Mouse (Mus musculus): ENCODE data around the gene Sipa1l3. TPM values are rescaled to one million over a fixed set of nuclear protein-coding genes. Genes with fewer than 3 reads are reported as not detected.

Gene Sipa1l3
- polyA plus RNA-seq, 1 experiment, result 35.4 TPM

DNA sequence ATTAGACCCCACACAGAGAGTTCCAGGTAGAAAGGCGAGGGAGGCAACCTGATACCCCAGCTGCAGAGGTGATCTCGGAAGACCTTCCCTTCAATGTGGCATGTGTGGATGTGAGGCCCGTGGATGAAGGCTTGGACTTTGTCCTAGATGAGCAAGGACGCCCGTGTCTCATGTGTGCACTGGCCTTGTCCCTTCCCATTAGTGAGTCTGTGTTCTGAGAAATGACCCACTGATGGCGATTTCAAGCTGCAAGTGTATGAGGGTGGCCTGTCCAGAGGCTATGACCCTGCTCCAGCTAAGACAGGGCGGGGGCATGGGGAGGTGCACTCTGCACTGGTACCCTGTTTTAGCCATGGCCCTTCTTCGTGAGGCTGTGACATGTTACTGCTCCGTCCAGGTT lies 178.2 kb downstream of the Sipa1l3 start:
- peaks cover 4% of the 10 kb centered on the region for H3K4me1 ChIP-seq (ENCODE audit: control insufficient read depth, insufficient read depth, low read length)
- H3K4me3 ChIP-seq (ENCODE audit: insufficient read depth, low read length), result no peak overlapping the region
- TF ChIP-seq POLR2A (IDR thresholded peaks at IDR 0.05; ENCODE audit: extremely low read depth, insufficient read depth, low read length) (no peak), CTCF (IDR thresholded peaks at IDR 0.05; ENCODE audit: extremely low read depth, insufficient read depth, low read length) (no peak)
- no peak overlapping the region for H3K27ac ChIP-seq (ENCODE audit: insufficient read depth, low read length)

DNA sequence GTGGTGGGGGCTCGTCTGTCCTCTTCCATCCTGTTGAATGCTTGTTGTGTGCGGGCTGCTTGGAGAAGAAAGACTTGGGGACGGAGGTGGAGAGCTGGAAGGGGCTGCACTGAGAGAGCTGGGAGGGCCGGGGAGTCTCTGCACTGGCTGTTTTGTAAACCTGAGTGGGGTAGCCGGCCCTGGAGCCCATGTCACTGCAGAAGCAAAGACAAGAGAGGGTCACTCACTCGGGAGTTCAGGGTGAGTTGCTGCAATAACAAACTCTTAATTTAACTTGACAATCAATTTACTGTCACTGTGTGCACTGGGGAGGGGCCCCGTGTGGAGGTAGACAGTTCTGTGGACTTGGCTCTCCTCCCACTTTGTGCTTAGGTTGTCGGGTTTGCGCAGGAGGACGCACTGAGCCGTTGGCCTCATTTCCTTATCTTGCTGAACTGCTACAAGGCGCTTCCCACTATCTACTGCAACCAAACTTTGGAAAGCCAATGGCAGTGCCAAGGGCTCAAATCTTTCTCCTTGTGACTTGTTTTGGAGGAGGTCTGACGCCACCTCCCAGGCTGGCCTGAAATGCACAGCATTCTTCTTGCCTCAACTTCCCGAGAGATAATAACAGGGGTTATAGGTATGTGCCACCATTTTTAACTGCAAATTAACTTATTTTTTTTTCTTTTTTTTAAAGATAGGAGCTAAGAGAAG lies 179.3 kb downstream of the Sipa1l3 start:
- no peak for TF ChIP-seq CTCF (IDR thresholded peaks at IDR 0.05; ENCODE audit: extremely low read depth, insufficient read depth, low read length)
- no peak for TF ChIP-seq POLR2A (IDR thresholded peaks at IDR 0.05; ENCODE audit: extremely low read depth, insufficient read depth, low read length)
- H3K4me1 ChIP-seq (ENCODE audit: control insufficient read depth, insufficient read depth, low read length), result peaks cover 4% of the 10 kb centered on the region
- H3K4me3 ChIP-seq (ENCODE audit: insufficient read depth, low read length), result no peak overlapping the region

DNA sequence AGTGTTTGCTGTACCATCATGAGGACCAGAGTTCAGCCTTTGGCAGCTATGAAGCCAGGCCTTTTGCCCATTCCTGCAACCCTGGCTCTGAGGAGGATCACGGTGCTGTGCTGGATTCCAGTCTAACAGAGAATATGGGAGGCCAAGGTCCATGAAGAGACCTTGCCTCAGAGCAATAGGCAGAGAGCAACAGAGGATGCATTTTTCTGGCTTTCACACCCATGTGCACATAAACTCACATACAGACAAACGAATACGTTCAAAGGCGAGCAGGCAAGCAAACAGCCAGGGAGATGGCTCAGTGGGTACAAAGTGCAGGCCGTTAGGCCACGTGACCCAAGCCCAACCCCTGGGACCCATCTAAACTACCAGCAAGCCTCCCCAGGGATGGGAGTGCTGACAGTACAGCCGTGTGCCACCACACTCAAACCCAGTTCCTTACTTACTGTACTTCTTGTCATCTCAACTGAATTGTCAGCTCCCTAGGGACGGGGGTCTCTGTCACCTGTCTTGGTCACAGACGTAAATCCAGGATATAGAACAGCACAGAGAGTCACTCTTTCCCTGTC lies 180.0 kb downstream of the Sipa1l3 start:
- peaks cover 4% of the 10 kb centered on the region for H3K4me1 ChIP-seq (ENCODE audit: control insufficient read depth, insufficient read depth, low read length)
- no peak overlapping the region for H3K27ac ChIP-seq (ENCODE audit: insufficient read depth, low read length)
- TF ChIP-seq CTCF (IDR thresholded peaks at IDR 0.05; ENCODE audit: extremely low read depth, insufficient read depth, low read length), result no peak
- no peak for TF ChIP-seq POLR2A (IDR thresholded peaks at IDR 0.05; ENCODE audit: extremely low read depth, insufficient read depth, low read length)
- H3K4me3 ChIP-seq (ENCODE audit: insufficient read depth, low read length), result no peak overlapping the region

More for the DNA sequence above, 179.3 kb downstream of the Sipa1l3 start:
- no peak overlapping the region for H3K27ac ChIP-seq (ENCODE audit: insufficient read depth, low read length)

DNA sequence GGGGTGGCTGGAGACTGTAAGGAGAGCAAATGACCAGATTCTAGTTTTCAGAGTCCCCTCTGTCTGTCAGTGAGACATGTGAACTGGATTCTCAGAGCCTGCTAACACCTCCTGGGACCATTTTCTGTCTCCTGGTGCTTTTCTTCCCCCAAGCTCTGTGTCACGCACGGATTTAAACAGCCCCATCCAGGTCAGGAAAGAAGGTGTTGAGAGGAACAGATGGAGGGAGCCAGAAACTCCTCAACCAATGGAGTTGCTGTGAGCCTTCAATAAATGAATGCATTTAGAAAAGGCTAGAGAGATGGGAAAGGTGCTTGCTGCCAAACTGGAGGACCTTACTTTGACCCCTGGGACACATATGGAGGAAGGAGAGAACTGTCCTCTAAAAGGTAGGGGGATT lies 180.7 kb downstream of the Sipa1l3 start:
- Histone ChIP-seq H3K4me3 (ENCODE audit: insufficient read depth, low read length) (no peak overlapping the region), H3K27ac (ENCODE audit: insufficient read depth, low read length) (no peak overlapping the region), H3K4me1 (ENCODE audit: control insufficient read depth, insufficient read depth, low read length) (peaks cover 4% of the 10 kb centered on the region)
- TF ChIP-seq CTCF (IDR thresholded peaks at IDR 0.05; ENCODE audit: extremely low read depth, insufficient read depth, low read length) (no peak), POLR2A (IDR thresholded peaks at IDR 0.05; ENCODE audit: extremely low read depth, insufficient read depth, low read length) (no peak)

GRCm38 (mm10) chr7:29336795-29337319 lies 181.6 kb downstream of the Sipa1l3 start:
- no peak overlapping the region; the same call in 1 of the 2 replicates for H3K27ac ChIP-seq (ENCODE audit: insufficient read depth, low read length)
- TF ChIP-seq CTCF (IDR thresholded peaks at IDR 0.05; ENCODE audit: extremely low read depth, insufficient read depth, low read length), result no peak
- TF ChIP-seq POLR2A (IDR thresholded peaks at IDR 0.05; ENCODE audit: extremely low read depth, insufficient read depth, low read length), result no peak
- peaks cover 4% of the 10 kb centered on the region for H3K4me1 ChIP-seq (ENCODE audit: control insufficient read depth, insufficient read depth, low read length)
- no peak overlapping the region for H3K4me3 ChIP-seq (ENCODE audit: insufficient read depth, low read length)

DNA sequence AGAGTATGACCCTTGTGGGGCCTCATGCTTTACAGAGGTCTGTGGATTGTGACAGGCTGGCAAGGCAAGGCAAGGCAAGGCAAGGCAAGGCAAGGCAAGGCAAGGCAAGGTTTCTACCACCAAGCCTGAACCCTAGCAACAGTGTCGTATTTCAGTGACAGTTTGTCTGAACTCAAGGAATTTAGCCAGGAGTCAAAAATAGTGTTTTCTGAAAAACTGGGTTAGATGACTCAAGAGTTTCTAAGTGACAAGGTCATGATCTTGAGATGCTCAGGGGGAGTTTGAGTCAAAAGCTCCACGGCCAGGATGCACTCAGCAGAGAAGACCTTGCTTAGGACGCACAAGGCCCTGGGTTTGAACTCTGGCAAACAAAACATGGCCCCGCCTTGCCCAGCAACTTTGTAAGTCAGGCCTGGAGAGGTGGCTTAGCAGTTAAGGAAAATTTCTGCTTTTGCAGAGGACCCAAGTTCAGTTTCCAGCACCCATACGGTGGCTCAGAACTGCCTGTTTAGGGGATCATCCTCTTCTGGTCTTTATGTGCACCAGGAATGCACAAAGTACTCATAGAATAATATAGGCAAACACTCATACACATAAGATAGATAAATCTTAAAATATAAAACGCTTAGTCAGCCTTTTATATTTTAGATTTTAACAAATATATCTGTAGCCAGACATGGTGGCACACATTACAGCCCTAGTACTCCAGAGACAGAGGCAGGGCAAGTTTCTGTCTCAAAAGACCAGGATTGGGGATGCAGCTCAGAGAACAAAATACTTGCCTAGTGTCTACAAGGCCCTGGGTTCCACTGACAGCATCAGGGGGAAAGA lies 182.4 kb downstream of the Sipa1l3 start:
- TF ChIP-seq POLR2A (IDR thresholded peaks at IDR 0.05; ENCODE audit: extremely low read depth, insufficient read depth, low read length), result no peak
- TF ChIP-seq CTCF (IDR thresholded peaks at IDR 0.05; ENCODE audit: extremely low read depth, insufficient read depth, low read length), result no peak
- H3K4me1 ChIP-seq (ENCODE audit: control insufficient read depth, insufficient read depth, low read length), result 0 out of 2 replicates have a peak, but pooled peaks cover 1% of the 10 kb centered on the region
- H3K4me3 ChIP-seq (ENCODE audit: insufficient read depth, low read length), result no peak overlapping the region
- H3K27ac ChIP-seq (ENCODE audit: insufficient read depth, low read length), result no peak overlapping the region

DNA sequence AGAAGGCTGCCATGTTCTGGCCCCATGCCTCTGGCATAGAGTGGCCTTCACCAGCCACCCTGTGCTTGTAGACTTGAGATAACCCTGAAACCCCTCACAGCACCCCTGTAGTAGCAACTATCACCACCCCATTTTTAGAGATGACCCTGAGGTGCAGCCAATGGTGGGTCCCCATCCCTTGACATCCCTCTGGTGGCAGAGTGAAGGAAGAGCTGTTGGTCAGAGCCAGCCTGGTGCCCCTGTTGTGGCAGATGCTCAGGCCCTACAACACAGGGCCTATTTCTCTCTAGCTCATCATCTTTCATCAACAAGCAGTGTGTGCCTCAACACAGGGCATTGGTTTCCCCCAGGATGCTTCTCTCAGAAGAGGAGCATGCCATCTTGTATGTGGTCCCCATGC lies 183.2 kb downstream of the Sipa1l3 start:
- Histone ChIP-seq H3K4me3 (ENCODE audit: insufficient read depth, low read length) (no peak overlapping the region), H3K27ac (ENCODE audit: insufficient read depth, low read length) (no peak overlapping the region), H3K4me1 (ENCODE audit: control insufficient read depth, insufficient read depth, low read length) (0 out of 2 replicates have a peak, but pooled peaks cover 1% of the 10 kb centered on the region)
- TF ChIP-seq CTCF (IDR thresholded peaks at IDR 0.05; ENCODE audit: extremely low read depth, insufficient read depth, low read length), result peak; percentile 17; the same call in 1 of the 2 replicates
- TF ChIP-seq POLR2A (IDR thresholded peaks at IDR 0.05; ENCODE audit: extremely low read depth, insufficient read depth, low read length), result no peak

DNA sequence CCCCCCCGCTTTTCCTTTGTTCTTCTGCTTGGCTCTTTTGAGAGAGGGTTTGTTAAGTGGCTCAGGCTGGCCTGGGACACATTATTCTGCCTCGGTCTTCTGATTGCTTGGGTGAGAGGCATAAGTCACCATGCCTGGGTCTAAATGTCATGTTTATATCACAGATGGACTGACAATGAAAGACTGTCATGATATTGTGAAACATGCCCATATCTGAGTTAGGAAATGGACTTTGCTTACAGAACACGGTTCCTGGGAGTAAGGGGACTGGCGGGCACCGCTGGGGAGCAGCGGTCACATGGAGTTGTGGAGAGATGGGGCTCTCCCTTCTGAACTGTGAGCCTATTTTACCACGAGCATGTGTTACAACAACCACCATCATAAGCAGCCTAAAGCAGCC lies 184.3 kb downstream of the Sipa1l3 start:
- Histone ChIP-seq H3K4me1 (ENCODE audit: control insufficient read depth, insufficient read depth, low read length) (peaks cover 6% of the 10 kb centered on the region), H3K4me3 (ENCODE audit: insufficient read depth, low read length) (no peak overlapping the region), H3K27ac (ENCODE audit: insufficient read depth, low read length) (no peak overlapping the region)
- TF ChIP-seq CTCF (IDR thresholded peaks at IDR 0.05; ENCODE audit: extremely low read depth, insufficient read depth, low read length), result no peak
- no peak for TF ChIP-seq POLR2A (IDR thresholded peaks at IDR 0.05; ENCODE audit: extremely low read depth, insufficient read depth, low read length)

GRCm38 (mm10) chr7:29328984-29329383 lies 189.5 kb downstream of the Sipa1l3 start:
- no peak overlapping the region for H3K27ac ChIP-seq (ENCODE audit: insufficient read depth, low read length)

More at GRCm38 (mm10) chr7:29328984-29329383, 189.5 kb downstream of the Sipa1l3 start:
- TF ChIP-seq CTCF (IDR thresholded peaks at IDR 0.05; ENCODE audit: extremely low read depth, insufficient read depth, low read length) (no peak), POLR2A (IDR thresholded peaks at IDR 0.05; ENCODE audit: extremely low read depth, insufficient read depth, low read length) (no peak)
- no peak overlapping the region for H3K4me3 ChIP-seq (ENCODE audit: insufficient read depth, low read length)
- peaks cover 5% of the 10 kb centered on the region for H3K4me1 ChIP-seq (ENCODE audit: control insufficient read depth, insufficient read depth, low read length)

All from cortical plate, adult 2 months (tissue).